Comparison of ENCODE assay signal across 14 mouse cellular contexts in genomic region chr9:3000445-3000972, GRCm38 (mm10). TPM values are rescaled to one million over a fixed set of nuclear protein-coding genes. Genes with fewer than 3 reads are reported as not detected.
DNase-seq lines count a peak whose midpoint lies in the region; TF ChIP-seq lines count a peak whose summit lies in the region.
"Not testable (repeated sequence)": the region's sequence is repeated elsewhere in the genome, so short reads cannot be mapped to it uniquely, and the experiment has no call there.
"Had no signal": no experiment of that assay in that cellular context is flagged by ENCODE, and none has a peak within 500 bp of the region (broad histone marks: within the 10 kb centered on the region; RNA-seq: fewer than 3 reads in every experiment).

Gm10722 (plus strand) TSS chr9:3000922.

- not testable (repeated sequence) for H3K27ac ChIP-seq in kidney, adult 2 months (ENCODE audit: insufficient read depth, low read depth, low read length)

- peak; percentile 34 for DNase-seq in CD4-positive, CD25-positive, alpha-beta regulatory T cell, adult 2 months (ENCODE audit: low read depth, low spot score)
- DNase-seq in brain, adult 2 months (ENCODE audit: low read depth, low spot score): peak; percentile 21
- peak; percentile 27 for DNase-seq in embryo, embryonic 9.5 days (ENCODE audit: extremely low spot score)
- DNase-seq in gastrocnemius, postnatal 10 days: peak; percentile 12
- DNase-seq in kidney, adult 2 months: peak; percentile 41
- DNase-seq in liver: peak; percentile 18
- peak; percentile 33 for DNase-seq in neural tube, embryonic 10.5 days (ENCODE audit: extremely low spot score, low spot score)
- DNase-seq in testis, postnatal 14 days (ENCODE audit: low spot score): peak; percentile 10

- not testable (repeated sequence) for H3K4me1 ChIP-seq in kidney, adult 2 months (ENCODE audit: control insufficient read depth, insufficient read depth, low read length)

- not testable (repeated sequence) for TF ChIP-seq CTCF in kidney, adult 2 months (conservative IDR thresholded peaks at IDR 0.05; ENCODE audit: insufficient read depth, insufficient read length, low read depth, low read length)

- not testable (repeated sequence) for H3K27me3 ChIP-seq in kidney, adult 2 months (replicated peaks; ENCODE audit: control insufficient read depth, insufficient read depth, low read length)

- not testable (repeated sequence) for H3K4me3 ChIP-seq in kidney, adult 2 months (ENCODE audit: insufficient read depth, low read depth, low read length)

- 76% methylated on average over 12 of the region's 12 CpGs for WGBS in kidney, adult 2 months

- H3K36me3 ChIP-seq in kidney, adult 2 months (ENCODE audit: control insufficient read depth, insufficient read depth, low read length): not testable (repeated sequence)

- not testable (repeated sequence) for TF ChIP-seq POLR2A in kidney, adult 2 months (IDR thresholded peaks at IDR 0.05; ENCODE audit: low read depth, low read length)

RNA-seq across cellular contexts. Expression of gene Gm10722, which starts in this region (rescaled TPM):
- total RNA-seq in gastrocnemius, postnatal 10 days (2021): not detected
- not detected in 2 replicates for polyA plus RNA-seq in kidney, adult 2 months (2012; rRNA removed)
- total RNA-seq: ES-E14; heart, adult 18-20 months; layer of hippocampus, postnatal 14 days had no signal
- polyA plus RNA-seq: hindbrain, embryonic 16.5 days; liver, embryonic 16.5 days; midbrain, embryonic 13.5 days had no signal

Comparison
In these comparisons a context has a peak if more than half of its experiments do, and no peak if none do; other contexts are left out.
1. Peak in DNase-seq in gastrocnemius, postnatal 10 days; RNA of the gene not detected or under 1 TPM.
2. Peak in DNase-seq in kidney, adult 2 months; RNA of the gene not detected or under 1 TPM.